Mouse (Mus musculus): Measurements from ENCODE around the gene Dnajc5. TPM values are rescaled to one million over a fixed set of nuclear protein-coding genes. Genes with fewer than 3 reads are reported as not detected.

Gene Dnajc5
- total RNA-seq, 1 experiment, result 67.2 TPM

DNA sequence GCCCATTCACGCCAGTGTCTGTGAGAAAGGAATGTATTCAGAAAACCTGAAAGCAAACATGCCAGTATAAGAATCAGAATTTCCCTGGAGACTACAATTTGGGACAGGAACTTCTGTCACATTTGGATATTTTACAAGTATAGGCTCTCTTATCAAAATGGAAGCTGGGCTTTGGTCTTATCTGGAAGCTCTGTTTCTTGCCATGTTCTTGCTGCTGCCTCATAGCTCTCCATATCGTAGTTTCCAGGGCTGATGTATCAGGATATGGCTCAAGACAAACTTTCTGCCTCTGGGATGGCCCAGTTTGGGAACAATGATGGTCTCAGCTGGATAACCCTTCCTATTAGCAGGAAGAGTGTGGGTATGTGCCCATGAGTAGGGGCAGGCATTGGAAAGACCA is 56.3 kb downstream of the Dnajc5 start:
- no peak overlapping the region for H3K9ac ChIP-seq (ENCODE audit: insufficient read depth, low read depth, low read length, poor library complexity, severe bottlenecking)
- TF ChIP-seq CHD2 (IDR thresholded peaks at IDR 0.05; ENCODE audit: low read depth, low read length), result no peak
- DNase-seq (ENCODE audit: low read depth, low spot score), result no peak
- no peak overlapping the region for H3K4me3 ChIP-seq (ENCODE audit: insufficient read depth in 1 of 2, low read depth in 1 of 2, low read length in 2 of 2, poor library complexity in 1 of 2, severe bottlenecking in 1 of 2)
- no peaks in the 10 kb centered on the region for H3K4me1 ChIP-seq (ENCODE audit: control insufficient read depth in 2 of 2, insufficient read depth in 2 of 2, low read length in 2 of 2, poor library complexity in 1 of 2)
- H3K9me3 ChIP-seq (ENCODE audit: control insufficient read depth, insufficient read depth, low read depth, low read length), result no peaks in the 10 kb centered on the region
- in situ Hi-C loops (cut with MboI; ENCODE audit: low sequenced_read_pairs in 2 of 2, unreplicated experiment in 2 of 2), result no loop called here
- no peaks in the 10 kb centered on the region for H3K36me3 ChIP-seq (ENCODE audit: control insufficient read depth, insufficient read depth, low read length, poor library complexity, severe bottlenecking)
- H3K27ac ChIP-seq (ENCODE audit: insufficient read depth, low read depth, low read length, poor library complexity, severe bottlenecking), result no peak overlapping the region

- no peak for DNase-seq (ENCODE audit: low read depth, low spot score)
- H3K9ac ChIP-seq (ENCODE audit: insufficient read depth, low read depth, low read length, poor library complexity, severe bottlenecking), result no peak overlapping the region
- H3K9me3 ChIP-seq (ENCODE audit: control insufficient read depth, insufficient read depth, low read depth, low read length), result no peaks in the 10 kb centered on the region
- H3K27ac ChIP-seq (ENCODE audit: insufficient read depth, low read depth, low read length, poor library complexity, severe bottlenecking), result no peak overlapping the region
- TF ChIP-seq CHD2 (IDR thresholded peaks at IDR 0.05; ENCODE audit: low read depth, low read length) (no peak), ZC3H11A (IDR thresholded peaks at IDR 0.05; ENCODE audit: borderline replicate concordance, low read depth, low read length) (no peak), ZNF384 (IDR thresholded peaks at IDR 0.05; ENCODE audit: low read depth, low read length) (no peak)
- H3K36me3 ChIP-seq (ENCODE audit: control insufficient read depth, insufficient read depth, low read length, poor library complexity, severe bottlenecking), result no peaks in the 10 kb centered on the region
- H3K4me3 ChIP-seq (ENCODE audit: insufficient read depth in 1 of 2, low read depth in 1 of 2, low read length in 2 of 2, poor library complexity in 1 of 2, severe bottlenecking in 1 of 2), result no peak overlapping the region
- H3K4me1 ChIP-seq (ENCODE audit: control insufficient read depth in 2 of 2, insufficient read depth in 2 of 2, low read length in 2 of 2, poor library complexity in 1 of 2), result no peaks in the 10 kb centered on the region
- in situ Hi-C loops (cut with MboI; ENCODE audit: low sequenced_read_pairs in 2 of 2, unreplicated experiment in 2 of 2), result no loop called here
Measured at GRCm38 (mm10) chr2:181577126-181577525, 56.8 kb downstream of the Dnajc5 start.

GRCm38 (mm10) chr2:181577981-181578581 is 57.8 kb downstream of the Dnajc5 start:
- in situ Hi-C loops (cut with MboI; ENCODE audit: low sequenced_read_pairs in 2 of 2, unreplicated experiment in 2 of 2), result no loop called here
- Histone ChIP-seq H3K9me3 (ENCODE audit: control insufficient read depth, insufficient read depth, low read depth, low read length) (no peaks in the 10 kb centered on the region), H3K4me1 (ENCODE audit: control insufficient read depth in 2 of 2, insufficient read depth in 2 of 2, low read length in 2 of 2, poor library complexity in 1 of 2) (no peaks in the 10 kb centered on the region), H3K27ac (ENCODE audit: insufficient read depth, low read depth, low read length, poor library complexity, severe bottlenecking) (no peak overlapping the region), H3K36me3 (ENCODE audit: control insufficient read depth, insufficient read depth, low read length, poor library complexity, severe bottlenecking) (no peaks in the 10 kb centered on the region), H3K9ac (ENCODE audit: insufficient read depth, low read depth, low read length, poor library complexity, severe bottlenecking) (no peak overlapping the region), H3K4me3 (ENCODE audit: insufficient read depth in 1 of 2, low read depth in 1 of 2, low read length in 2 of 2, poor library complexity in 1 of 2, severe bottlenecking in 1 of 2) (no peak overlapping the region)
- TF ChIP-seq ZC3H11A (IDR thresholded peaks at IDR 0.05; ENCODE audit: borderline replicate concordance, low read depth, low read length), result no peak
- TF ChIP-seq ZNF384 (IDR thresholded peaks at IDR 0.05; ENCODE audit: low read depth, low read length), result no peak
- no peak for TF ChIP-seq MAFK (IDR thresholded peaks at IDR 0.05; ENCODE audit: insufficient read depth, low read depth, low read length)
- no peak for TF ChIP-seq CHD2 (IDR thresholded peaks at IDR 0.05; ENCODE audit: low read depth, low read length)
- TF ChIP-seq HCFC1 (IDR thresholded peaks at IDR 0.05; ENCODE audit: borderline replicate concordance, insufficient read depth, low read length), result no peak
- DNase-seq (ENCODE audit: low read depth, low spot score), result no peak

GRCm38 (mm10) chr2:181578790-181579618 is 58.7 kb downstream of the Dnajc5 start:
- H3K9ac ChIP-seq (ENCODE audit: insufficient read depth, low read depth, low read length, poor library complexity, severe bottlenecking), result no peak overlapping the region
- no peak overlapping the region for H3K27ac ChIP-seq (ENCODE audit: insufficient read depth, low read depth, low read length, poor library complexity, severe bottlenecking)
- no peaks in the 10 kb centered on the region for H3K36me3 ChIP-seq (ENCODE audit: control insufficient read depth, insufficient read depth, low read length, poor library complexity, severe bottlenecking)
- TF ChIP-seq ZNF384 (IDR thresholded peaks at IDR 0.05; ENCODE audit: low read depth, low read length) (no peak), CHD2 (IDR thresholded peaks at IDR 0.05; ENCODE audit: low read depth, low read length) (no peak), ZC3H11A (IDR thresholded peaks at IDR 0.05; ENCODE audit: borderline replicate concordance, low read depth, low read length) (no peak), HCFC1 (IDR thresholded peaks at IDR 0.05; ENCODE audit: borderline replicate concordance, insufficient read depth, low read length) (no peak), MAFK (IDR thresholded peaks at IDR 0.05; ENCODE audit: insufficient read depth, low read depth, low read length) (no peak)
- H3K4me1 ChIP-seq (ENCODE audit: control insufficient read depth in 2 of 2, insufficient read depth in 2 of 2, low read length in 2 of 2, poor library complexity in 1 of 2), result no peaks in the 10 kb centered on the region
- no peak overlapping the region for H3K4me3 ChIP-seq (ENCODE audit: insufficient read depth in 1 of 2, low read depth in 1 of 2, low read length in 2 of 2, poor library complexity in 1 of 2, severe bottlenecking in 1 of 2)
- no peak for DNase-seq (ENCODE audit: low read depth, low spot score)
- H3K9me3 ChIP-seq (ENCODE audit: control insufficient read depth, insufficient read depth, low read depth, low read length), result no peaks in the 10 kb centered on the region
- in situ Hi-C loops (cut with MboI; ENCODE audit: low sequenced_read_pairs in 2 of 2, unreplicated experiment in 2 of 2), result no loop called here
